ENCODE assay signal across 7 mouse cellular contexts in the genomic region with DNA sequence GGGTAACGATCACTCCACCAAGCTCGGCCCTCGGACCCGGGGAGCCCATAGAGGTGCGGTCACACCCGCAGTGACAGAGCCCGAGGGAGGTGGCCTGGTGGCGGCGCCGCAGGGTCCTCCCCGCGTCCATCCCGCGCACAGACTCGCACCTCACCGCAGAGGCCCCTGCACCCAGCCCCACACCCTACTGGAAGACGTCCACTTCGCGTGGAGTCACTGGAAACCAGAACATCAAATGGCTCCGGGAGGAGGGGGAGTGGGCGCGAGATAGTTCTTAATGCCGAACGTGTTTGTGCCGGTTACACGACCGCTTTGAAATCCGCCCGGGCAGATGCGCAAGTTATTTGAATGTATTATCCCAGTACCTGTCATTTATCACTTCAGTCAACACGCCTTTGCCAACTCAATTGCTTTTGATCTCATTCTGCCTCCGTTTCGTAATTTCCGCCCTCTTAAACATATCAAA. TPM values are rescaled to one million over a fixed set of nuclear protein-coding genes. Genes with fewer than 3 reads are reported as not detected.
DNase-seq lines count a peak whose midpoint lies in the region; ATAC-seq lines count a peak whose summit lies in the region.

No protein-coding gene starts in this region.

- peak overlapping the region; percentile 94 for H3K27ac ChIP-seq in intestine, embryonic 16.5 days (ENCODE audit: low read length)
- H3K27ac ChIP-seq in limb, embryonic 11.5 days (replicated peaks; ENCODE audit: low read depth, low read length) = peak overlapping the region; percentile 86
- no peak overlapping the region for H3K27ac ChIP-seq in midbrain, embryonic 11.5 days (ENCODE audit: low read depth, low read length)

- peak overlapping the region; percentile 76 for H3K4me3 ChIP-seq in intestine, embryonic 16.5 days (ENCODE audit: low read length)
- H3K4me3 ChIP-seq in limb, embryonic 11.5 days (ENCODE audit: low read depth, low read length) = peak overlapping the region; percentile 68
- H3K4me3 ChIP-seq in midbrain, embryonic 11.5 days (ENCODE audit: low read depth, low read length) = peak overlapping the region; percentile 42

- peaks cover 8% of the 10 kb centered on the region for H3K4me1 ChIP-seq in intestine, embryonic 16.5 days (ENCODE audit: control insufficient read depth, insufficient read depth, low read length)
- peaks cover 7% of the 10 kb centered on the region for H3K4me1 ChIP-seq in limb, embryonic 11.5 days (ENCODE audit: control insufficient read depth, insufficient read depth, low read length)
- H3K4me1 ChIP-seq in midbrain, embryonic 11.5 days (ENCODE audit: control insufficient read depth, insufficient read depth, low read length) = peaks cover 8% of the 10 kb centered on the region; the same call in 1 of the 2 replicates

- peak overlapping the region; percentile 82 for H3K9ac ChIP-seq in intestine, embryonic 16.5 days (ENCODE audit: low read depth, low read length)
- peak overlapping the region; percentile 81 for H3K9ac ChIP-seq in limb, embryonic 11.5 days (ENCODE audit: low read length)
- H3K9ac ChIP-seq in midbrain, embryonic 11.5 days (ENCODE audit: low read length) = peak overlapping the region; percentile 64

- H3K27me3 ChIP-seq in intestine, embryonic 16.5 days (replicated peaks; ENCODE audit: control insufficient read depth, insufficient read depth, low read length) = no peaks in the 10 kb centered on the region
- no peaks in the 10 kb centered on the region for H3K27me3 ChIP-seq in limb, embryonic 11.5 days (ENCODE audit: control insufficient read depth, insufficient read depth, low read length)
- peaks cover 2% of the 10 kb centered on the region; the same call in 1 of the 2 replicates for H3K27me3 ChIP-seq in midbrain, embryonic 11.5 days (ENCODE audit: control insufficient read depth, insufficient read depth, low read length)

- WGBS in intestine, embryonic 16.5 days = under 1% methylated on average over 34 of the region's 34 CpGs
- under 1% methylated on average over 33 of the region's 34 CpGs for WGBS in limb, embryonic 11.5 days
- WGBS in midbrain, embryonic 11.5 days = under 1% methylated on average over 29 of the region's 34 CpGs

- peak; percentile 72 for DNase-seq in ZHBTc4 (ENCODE audit: low read depth, low spot score)
- DNase-seq in cerebellum, postnatal 25 days = peak; percentile 75 to 78
- DNase-seq in gastrocnemius, postnatal 4 days (ENCODE audit: low spot score in 2 of 2) = peak; percentile 39 to 55
- peak; percentile 69 for DNase-seq in limb, embryonic 11.5 days (ENCODE audit: low spot score)
- peak; percentile 97 for DNase-seq in midbrain, embryonic 11.5 days (ENCODE audit: low spot score, missing footprints)
- DNase-seq in spleen, postnatal 10 days (ENCODE audit: low spot score in 2 of 2) = peak; percentile 41 to 54

- H3K4me2 ChIP-seq in intestine, embryonic 16.5 days (ENCODE audit: low read depth, low read length) = peak overlapping the region; percentile 73
- peak overlapping the region; percentile 92 for H3K4me2 ChIP-seq in limb, embryonic 11.5 days (ENCODE audit: low read depth, severe bottlenecking)
- H3K4me2 ChIP-seq in midbrain, embryonic 11.5 days = peak overlapping the region; percentile 67

- peak; percentile 65 for ATAC-seq in intestine, embryonic 16.5 days
- ATAC-seq in limb, embryonic 11.5 days (ENCODE audit: insufficient number of reproducible peaks, low FRiP score, low TSS enrichment, low read depth) = peak; percentile 68
- ATAC-seq in midbrain, embryonic 11.5 days (ENCODE audit: low FRiP score) = peak; percentile 72

- H3K9me3 ChIP-seq in intestine, embryonic 16.5 days (ENCODE audit: control insufficient read depth, low read length) = no peaks in the 10 kb centered on the region
- no peaks in the 10 kb centered on the region for H3K9me3 ChIP-seq in limb, embryonic 11.5 days (ENCODE audit: control insufficient read depth, low read length)
- no peaks in the 10 kb centered on the region for H3K9me3 ChIP-seq in midbrain, embryonic 11.5 days (ENCODE audit: control insufficient read depth, low read length)

- H3K36me3 ChIP-seq in intestine, embryonic 16.5 days (ENCODE audit: control insufficient read depth, insufficient read depth, low read length) = no peaks in the 10 kb centered on the region
- 0 out of 2 replicates have a peak, but pooled peaks cover 2% of the 10 kb centered on the region for H3K36me3 ChIP-seq in limb, embryonic 11.5 days (ENCODE audit: control insufficient read depth, insufficient read depth, low read length)
- H3K36me3 ChIP-seq in midbrain, embryonic 11.5 days (ENCODE audit: control insufficient read depth, insufficient read depth, low read length) = no peaks in the 10 kb centered on the region

RNA-seq across cellular contexts. Expression of a gene that starts 1.5 kb away (rescaled TPM):
- total RNA-seq in gastrocnemius, postnatal 4 days (2021) = 10 to 100 TPM; 36.1 to 36.9 TPM
- polyA plus RNA-seq in intestine, embryonic 16.5 days (2015; fragmentation: Nextera tagmentation; extraction: Ambion mirVana) = 22.6 and 27.0 TPM in 2 replicates
- 42.1 and 44.5 TPM in 2 replicates for polyA plus RNA-seq in limb, embryonic 11.5 days (2014; fragmentation: Nextera tagmentation; extraction: Ambion mirVana)
- 13.4 and 13.9 TPM in 2 replicates for polyA plus RNA-seq in midbrain, embryonic 11.5 days (2014; fragmentation: Nextera tagmentation; extraction: Ambion mirVana)

Comparison
In these comparisons a context has a peak if more than half of its experiments do, and no peak if none do; other contexts are left out.
1. DNase-seq: peak in every context shown above with its lines; median percentile 97 in midbrain, embryonic 11.5 days; 76 in cerebellum, postnatal 25 days; 72 in ZHBTc4; 69 in limb, embryonic 11.5 days; 48 in spleen, postnatal 10 days; 47 in gastrocnemius, postnatal 4 days.